Mouse (Mus musculus) lung, postnatal 36 days (tissue): ENCODE results near the gene Olfr551.
A peak's percentile ranks its signal among the peaks of the same experiment; 100 is the strongest.
"Not testable (repeated sequence)": the region's sequence is repeated elsewhere in the genome, so short reads cannot be mapped to it uniquely, and the experiment has no call there.

Source experiments
- DNase-seq: peaks from one replicate; pipeline ENCODE4 v3.0.0; 2022; ENCODE audit warnings: mixed read lengths

The Olfr551 gene

DNA sequence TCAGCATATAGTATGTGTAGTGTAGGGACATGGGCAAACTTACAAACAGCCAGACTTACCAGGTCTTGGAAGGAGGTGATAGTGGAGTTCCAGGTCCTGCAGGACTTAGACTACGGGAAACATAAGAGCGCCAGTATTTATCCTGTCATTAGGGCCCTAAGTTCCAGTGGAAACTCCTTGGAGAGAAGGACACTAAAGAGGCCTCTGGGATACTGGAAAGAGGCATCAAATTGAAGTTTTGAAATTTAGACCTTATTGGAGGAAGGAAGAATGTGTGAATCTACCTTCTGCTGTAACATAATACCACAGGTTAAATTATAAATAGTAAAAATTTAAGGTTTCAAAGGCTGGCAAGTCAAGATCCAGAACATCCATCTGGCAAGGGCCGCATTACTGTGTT lies at the start of gene Olfr551:
TSS of gene Olfr551 (minus strand) at position 101 of the 400 bp plus-strand sequence.
- DNase-seq: no peak

DNA sequence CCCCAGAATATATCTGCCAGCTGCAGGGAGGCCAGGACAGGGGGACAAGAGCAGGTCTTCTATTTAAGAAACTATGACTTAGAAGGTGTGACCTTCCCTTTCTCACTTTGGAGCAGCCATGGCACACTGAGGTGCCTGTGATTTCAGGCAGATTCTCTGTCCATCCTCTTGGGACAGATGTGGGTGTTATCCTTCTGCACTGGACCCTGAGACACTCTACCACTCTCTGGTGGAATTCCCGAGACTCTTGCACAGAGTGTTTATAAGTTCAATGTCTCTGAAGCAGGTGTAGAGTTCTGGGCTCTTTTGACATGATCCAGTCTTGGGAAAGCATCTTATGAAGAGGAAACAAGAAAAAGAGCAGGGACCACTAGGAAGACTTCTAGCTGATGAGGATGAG lies 46.4 kb upstream of the Olfr551 start, which contains the start of gene Olfr554:
TSS of gene Olfr554 (plus strand) at position 301 of the 400 bp plus-strand sequence.
- no peak for DNase-seq

GRCm38 (mm10) chr7:102636665-102637064 lies 45.0 kb upstream of the Olfr551 start:
- peak; percentile 88 for DNase-seq

- DNase-seq: not testable (repeated sequence)
Observed at GRCm38 (mm10) chr7:102620368-102620767, 28.7 kb upstream of the Olfr551 start.

DNA sequence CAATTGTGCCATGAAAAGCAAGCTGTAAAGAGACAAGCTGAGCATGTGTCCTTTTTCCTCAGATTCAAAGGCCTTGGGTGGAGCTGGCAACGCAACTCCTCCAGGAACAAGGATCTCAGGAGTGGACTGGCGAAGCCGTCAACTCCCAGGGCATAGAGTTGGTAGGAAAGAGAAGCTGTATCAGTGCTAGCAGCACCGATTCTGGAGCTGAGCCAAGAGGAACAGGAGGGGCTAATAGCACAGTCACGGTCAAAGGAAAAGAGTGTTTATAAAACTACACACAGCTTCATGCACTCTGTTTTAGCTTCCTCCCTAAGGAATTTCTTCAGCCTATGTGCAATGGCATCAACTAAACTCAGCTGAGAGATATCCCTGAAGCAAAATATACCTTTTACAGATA lies 27.9 kb upstream of the Olfr551 start:
- peak; percentile 73 for DNase-seq

DNA sequence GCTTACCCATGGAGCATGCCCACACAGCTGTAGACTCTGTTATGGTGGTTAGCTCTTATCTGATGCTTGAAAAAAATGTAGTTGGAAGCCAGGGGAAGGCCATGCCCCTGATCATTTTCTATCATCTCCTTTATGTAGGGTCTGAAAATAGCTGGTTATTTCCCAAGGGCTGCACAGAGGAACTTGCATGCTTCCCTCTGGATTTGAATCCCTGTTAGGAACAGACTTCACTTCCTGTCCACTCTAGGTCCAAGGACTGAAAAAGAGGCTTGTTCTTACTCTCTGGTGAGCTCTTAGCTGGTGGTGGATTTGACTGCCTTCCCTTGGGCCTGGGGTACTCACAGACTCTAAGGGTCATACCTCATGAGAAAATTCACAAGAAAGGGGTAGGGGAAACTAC lies 26.4 kb upstream of the Olfr551 start, which contains the start of gene Olfr553:
TSS of gene Olfr553 (minus strand) at position 101 of the 400 bp plus-strand sequence.
- no peak for DNase-seq

GRCm38 (mm10) chr7:102597378-102598031 lies 5.8 kb upstream of the Olfr551 start, which contains the start of gene Olfr552:
Gene Olfr552 (plus strand): TSS chr7:102597770.
- DNase-seq: no peak

GRCm38 (mm10) chr7:102575998-102576397 lies 15.7 kb downstream of the Olfr551 start:
- no peak for DNase-seq

DNA sequence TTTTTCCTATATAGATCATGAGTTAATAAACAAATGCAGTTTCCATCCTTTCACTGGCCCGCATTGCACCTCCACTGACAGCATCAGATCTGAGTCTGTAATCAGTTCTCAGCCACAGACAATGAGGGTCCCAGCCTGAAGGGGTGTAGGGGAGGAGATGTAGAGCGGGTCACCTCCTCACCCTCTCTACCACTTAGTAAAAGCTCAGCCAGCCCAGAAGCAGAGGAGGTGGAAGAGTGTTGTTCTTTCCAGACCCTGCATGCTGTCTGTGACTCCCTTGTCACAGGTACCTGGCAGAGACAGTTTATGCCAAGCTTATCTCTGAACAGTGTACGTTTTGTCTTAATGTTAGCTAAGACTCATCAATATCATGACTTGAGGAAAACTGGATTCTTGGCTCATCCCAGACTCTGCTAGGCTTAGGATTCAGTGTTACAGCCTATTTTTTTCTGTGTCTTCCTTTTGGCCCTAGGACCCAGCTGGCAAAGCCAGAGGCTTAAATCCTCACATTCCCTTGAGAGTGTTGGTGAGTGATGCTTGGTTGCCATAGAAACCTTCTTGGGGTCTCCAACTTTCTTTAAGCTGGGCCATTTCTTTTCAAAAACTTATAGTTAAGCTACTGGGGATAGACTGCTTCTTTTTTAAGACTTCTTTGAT lies 18.4 kb downstream of the Olfr551 start:
- no peak for DNase-seq

DNA sequence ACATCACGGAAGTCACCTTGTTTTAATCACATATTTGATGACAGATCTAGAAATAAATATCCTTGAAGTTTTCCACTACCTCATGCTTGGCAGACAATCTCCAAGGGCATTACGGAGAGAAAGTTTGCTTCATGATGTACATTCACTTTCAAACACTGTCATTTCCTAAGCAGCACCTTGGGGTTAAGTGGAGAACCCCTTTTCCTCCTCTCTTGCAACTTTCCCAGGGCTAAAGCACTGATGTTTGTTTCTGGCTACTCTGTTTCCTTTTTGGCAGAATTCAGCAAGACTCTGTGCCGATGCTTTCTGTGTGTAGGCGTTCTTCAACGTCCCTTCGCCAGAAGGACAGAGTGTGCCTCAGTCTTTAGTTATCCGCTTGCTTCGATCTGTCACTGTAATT lies 20.5 kb downstream of the Olfr551 start, which contains the start of gene Olfr550:
TSS of gene Olfr550 (plus strand) at position 301 of the 400 bp plus-strand sequence.
- DNase-seq: no peak

GRCm38 (mm10) chr7:102566219-102566618 lies 25.5 kb downstream of the Olfr551 start:
- no peak for DNase-seq

GRCm38 (mm10) chr7:102564999-102565997 lies 26.4 kb downstream of the Olfr551 start, which contains the start of gene Trim21:
Gene Trim21 (minus strand): TSS chr7:102565486.
- peak; percentile 98 for DNase-seq

DNA sequence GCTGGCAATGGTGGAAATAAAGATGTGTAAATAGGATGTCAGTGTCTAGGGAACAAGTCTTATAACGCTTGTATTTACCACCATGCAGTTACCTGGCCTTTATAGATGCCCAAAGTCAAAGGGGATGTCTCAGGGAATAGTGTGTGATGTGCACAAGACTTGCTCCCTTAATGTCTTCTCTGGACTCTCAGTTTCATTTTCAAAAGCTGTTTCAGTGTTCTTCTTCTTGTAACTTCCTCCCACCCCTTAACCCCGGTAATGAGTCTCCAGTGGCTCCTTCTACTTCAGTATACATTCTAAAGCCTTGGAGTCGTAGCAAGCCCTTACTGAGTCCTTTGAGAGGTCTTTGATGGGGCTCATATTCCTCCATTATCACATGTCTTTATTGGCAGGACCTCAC lies 38.4 kb downstream of the Olfr551 start:
- DNase-seq: no peak

- DNase-seq: no peak
Observed at GRCm38 (mm10) chr7:102549570-102549969, 42.1 kb downstream of the Olfr551 start, which contains the start of gene Olfr549. Gene Olfr549 (plus strand): TSS chr7:102549870.

DNA sequence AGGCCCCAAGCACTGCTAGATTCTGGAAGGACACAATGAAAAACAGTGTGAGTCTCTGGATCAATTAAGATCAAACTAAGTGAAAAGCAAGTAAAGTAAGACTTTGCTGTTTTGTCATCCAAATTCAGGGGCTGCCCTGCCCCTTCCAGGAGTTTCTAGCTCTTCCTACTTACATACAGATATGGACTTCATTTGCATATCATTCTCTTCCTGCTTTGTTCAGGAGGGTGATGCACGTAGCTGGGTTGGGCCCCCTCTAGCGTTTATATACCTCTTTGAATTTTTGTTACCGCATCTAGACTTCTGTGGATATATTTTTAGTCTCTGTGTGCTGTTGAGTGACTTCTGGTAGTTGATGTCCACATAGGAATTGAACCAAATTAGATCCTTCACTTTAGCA lies 50.4 kb downstream of the Olfr551 start:
- DNase-seq: no peak

GRCm38 (mm10) chr7:102540596-102540995 lies 51.1 kb downstream of the Olfr551 start, which contains the start of gene Olfr548-ps1:
Gene Olfr548-ps1 (plus strand): TSS chr7:102540896.
- no peak for DNase-seq

DNA sequence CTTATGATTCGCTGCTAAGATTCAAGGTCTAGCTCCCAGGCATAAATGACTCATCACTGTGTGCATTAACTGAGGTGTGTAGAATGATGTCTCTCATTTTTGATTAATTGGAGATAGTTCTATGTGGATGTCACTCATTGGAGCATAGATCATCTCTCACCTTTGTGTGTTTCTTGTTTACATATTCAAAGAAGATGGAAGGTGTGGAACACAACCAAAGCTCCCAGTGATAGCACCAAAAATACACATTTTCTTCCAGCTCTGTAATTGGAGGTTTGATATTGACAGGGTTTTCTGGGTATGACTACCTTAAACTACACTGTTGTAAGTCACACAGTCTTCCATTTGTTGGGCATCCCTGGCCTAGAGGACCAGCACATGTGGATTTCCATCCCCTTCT lies 57.2 kb downstream of the Olfr551 start, which contains the start of gene Olfr547:
TSS of gene Olfr547 (plus strand) at position 301 of the 400 bp plus-strand sequence.
- DNase-seq: no peak
